Mouse (Mus musculus): ENCODE measurements around the gene Gcc1.

GRCm38 (mm10) chr6:28425019-28425418, 3.2 kb downstream of the Gcc1 start:
- TF ChIP-seq CTCF (IDR thresholded peaks at IDR 0.05) (no peak), EP300 (IDR thresholded peaks at IDR 0.05) (no peak)

Data from lung, postnatal 0 days (tissue).